Mouse (Mus musculus) E14TG2a.4 (cell line): Measurements from ENCODE around the gene Jam2.

Experiments
- H3K27me3 ChIP-seq: 2 replicates; pipeline ENCODE4 v1.6.1; 2014; ENCODE audit warnings: low read length, control low read depth; ENCODE audit not compliant: insufficient read depth
- H3K36me3 ChIP-seq: 2 replicates; pipeline ENCODE4 v1.6.1; 2014; ENCODE audit warnings: low read length, control low read depth; ENCODE audit not compliant: insufficient read depth
- H3K4me1 ChIP-seq: replicated peaks from 2 replicates; pipeline ENCODE4 v1.6.1; 2014; ENCODE audit warnings: low read depth, low read length, control low read depth
- H3K4me3 ChIP-seq: replicated peaks from 2 replicates; pipeline ENCODE4 v1.5.1; 2014; ENCODE audit warnings: mild to moderate bottlenecking, low read length
- H3K9me3 ChIP-seq: 2 replicates; pipeline ENCODE4 v1.6.1; 2014; ENCODE audit warnings: low read length, control low read depth
- CTCF ChIP-seq: conservative IDR thresholded peaks from 2 replicates; pipeline ENCODE4 v1.5.1; 2014; ENCODE audit warnings: low read length
- NANOG ChIP-seq: IDR thresholded peaks from 2 replicates; pipeline ENCODE4 v1.6.1; 2014; ENCODE audit warnings: borderline replicate concordance, low read length, mixed read lengths
- POU5F1 ChIP-seq: IDR thresholded peaks from 2 replicates; pipeline ENCODE4 v1.6.1; 2014; ENCODE audit warnings: low read length, borderline replicate concordance

The Jam2 gene

GRCm38 (mm10) chr16:84795337-84795736 lies 21.4 kb downstream of the Jam2 start:
- H3K36me3 ChIP-seq, result peaks cover 58% of the 10 kb centered on the region
- H3K4me3 ChIP-seq, result no peak overlapping the region
- H3K9me3 ChIP-seq, result peaks cover 5% of the 10 kb centered on the region; the same call in 1 of the 2 replicates
- TF ChIP-seq POU5F1 (no peak), CTCF (no peak), NANOG (no peak)
- no peaks in the 10 kb centered on the region for H3K27me3 ChIP-seq
- peaks cover 54% of the 10 kb centered on the region for H3K4me1 ChIP-seq

- Histone ChIP-seq H3K9me3 (no peaks in the 10 kb centered on the region), H3K36me3 (peaks cover 61% of the 10 kb centered on the region), H3K27me3 (no peaks in the 10 kb centered on the region), H3K4me3 (no peak overlapping the region), H3K4me1 (peaks cover 62% of the 10 kb centered on the region)
- TF ChIP-seq POU5F1, result no peak
- no peak for TF ChIP-seq NANOG
- TF ChIP-seq CTCF, result no peak
Observed at GRCm38 (mm10) chr16:84796678-84797077, 22.8 kb downstream of the Jam2 start.

- peaks cover 43% of the 10 kb centered on the region for H3K4me1 ChIP-seq
- no peak overlapping the region for H3K4me3 ChIP-seq
- TF ChIP-seq NANOG, result no peak
- no peak for TF ChIP-seq CTCF
- no peak for TF ChIP-seq POU5F1
- no peaks in the 10 kb centered on the region for H3K27me3 ChIP-seq
- H3K9me3 ChIP-seq, result no peaks in the 10 kb centered on the region
- H3K36me3 ChIP-seq, result peaks cover 79% of the 10 kb centered on the region
Observed at GRCm38 (mm10) chr16:84800038-84800437, 26.1 kb downstream of the Jam2 start.

- H3K36me3 ChIP-seq, result peaks cover 84% of the 10 kb centered on the region
- H3K27me3 ChIP-seq, result no peaks in the 10 kb centered on the region
- TF ChIP-seq NANOG (no peak), POU5F1 (no peak), CTCF (no peak)
- H3K4me1 ChIP-seq, result peaks cover 43% of the 10 kb centered on the region
- no peaks in the 10 kb centered on the region for H3K9me3 ChIP-seq
- H3K4me3 ChIP-seq, result no peak overlapping the region
Observed at GRCm38 (mm10) chr16:84802217-84802616, 28.3 kb downstream of the Jam2 start.

- Histone ChIP-seq H3K4me1 (peaks cover 35% of the 10 kb centered on the region), H3K4me3 (no peak overlapping the region), H3K9me3 (no peaks in the 10 kb centered on the region), H3K36me3 (peaks cover 91% of the 10 kb centered on the region), H3K27me3 (no peaks in the 10 kb centered on the region)
- TF ChIP-seq CTCF (no peak), NANOG (no peak), POU5F1 (no peak)
Observed at GRCm38 (mm10) chr16:84804866-84805265, 30.9 kb downstream of the Jam2 start.

GRCm38 (mm10) chr16:84806175-84806574 lies 32.3 kb downstream of the Jam2 start:
- no peaks in the 10 kb centered on the region for H3K9me3 ChIP-seq
- peaks cover 26% of the 10 kb centered on the region for H3K4me1 ChIP-seq
- TF ChIP-seq NANOG, result no peak
- TF ChIP-seq CTCF, result no peak
- TF ChIP-seq POU5F1, result no peak
- H3K36me3 ChIP-seq, result peaks cover 96% of the 10 kb centered on the region
- no peaks in the 10 kb centered on the region for H3K27me3 ChIP-seq
- H3K4me3 ChIP-seq, result no peak overlapping the region

GRCm38 (mm10) chr16:84807874-84808273 lies 34.0 kb downstream of the Jam2 start:
- Histone ChIP-seq H3K4me3 (no peak overlapping the region), H3K9me3 (no peaks in the 10 kb centered on the region), H3K4me1 (peaks cover 24% of the 10 kb centered on the region), H3K27me3 (no peaks in the 10 kb centered on the region), H3K36me3 (peaks cover 96% of the 10 kb centered on the region)
- TF ChIP-seq CTCF (no peak), POU5F1 (no peak), NANOG (no peak)

- TF ChIP-seq CTCF (no peak), NANOG (no peak), POU5F1 (no peak)
- Histone ChIP-seq H3K4me3 (no peak overlapping the region), H3K9me3 (no peaks in the 10 kb centered on the region), H3K27me3 (no peaks in the 10 kb centered on the region), H3K4me1 (peaks cover 35% of the 10 kb centered on the region), H3K36me3 (peaks cover 100% of the 10 kb centered on the region)
Observed at GRCm38 (mm10) chr16:84810254-84810653, 36.3 kb downstream of the Jam2 start.

GRCm38 (mm10) chr16:84813852-84814251 lies 39.9 kb downstream of the Jam2 start:
- no peaks in the 10 kb centered on the region for H3K27me3 ChIP-seq
- H3K4me1 ChIP-seq, result peaks cover 21% of the 10 kb centered on the region
- H3K36me3 ChIP-seq, result peaks cover 98% of the 10 kb centered on the region
- no peaks in the 10 kb centered on the region for H3K9me3 ChIP-seq
- H3K4me3 ChIP-seq, result no peak overlapping the region
- TF ChIP-seq POU5F1 (no peak), NANOG (no peak), CTCF (no peak)
